Mouse (Mus musculus): ENCODE results near the gene Gdf15.

GRCm38 (mm10) chr8:70632346-70632892 is at the start of gene Gdf15:
- TF ChIP-seq EP300 (IDR thresholded peaks at IDR 0.05; ENCODE audit: low read depth) (no peak), CTCF (IDR thresholded peaks at IDR 0.05; ENCODE audit: low read depth) (no peak)
